Comparison of ENCODE assay signal across 10 mouse cellular contexts in the genomic region with DNA sequence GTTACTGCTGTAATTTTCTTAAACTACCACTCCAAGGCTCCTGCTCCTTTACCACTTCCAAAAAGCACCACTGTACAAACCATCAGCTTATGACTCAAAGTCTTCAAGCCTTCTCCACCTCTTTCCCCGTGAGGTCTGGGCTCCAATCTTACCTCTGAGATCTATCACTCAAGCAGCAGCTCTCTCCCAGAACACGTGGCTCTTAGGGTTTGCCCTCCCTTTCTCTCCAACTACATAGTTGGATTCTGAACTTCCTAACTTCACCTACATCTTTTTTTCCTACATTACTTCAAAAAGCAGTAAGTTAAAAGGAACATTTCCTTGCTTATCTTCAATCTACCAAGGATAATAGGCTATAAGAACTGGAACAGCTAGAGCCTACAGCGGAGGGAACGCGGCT. TPM values are rescaled to one million over a fixed set of nuclear protein-coding genes. Genes with fewer than 3 reads are reported as not detected.
"Had no signal": no experiment of that assay in that cellular context is flagged by ENCODE, and none has a peak within 500 bp of the region (broad histone marks: within the 10 kb centered on the region; RNA-seq: fewer than 3 reads in every experiment).

No protein-coding gene starts in this region.

- H3K27ac ChIP-seq: midbrain, embryonic 12.5 days; stomach, embryonic 15.5 days had no signal

- H3K4me3 ChIP-seq: midbrain, embryonic 12.5 days; stomach, embryonic 15.5 days had no signal

- ATAC-seq: intestine, embryonic 16.5 days had no signal

- DNase-seq: kidney, adult 2 months; kidney, postnatal 25 days; layer of hippocampus, postnatal 36 days; thymus, adult 2 months; thymus, postnatal 25 days had no signal

- H3K9me3 ChIP-seq: midbrain, embryonic 12.5 days; stomach, embryonic 15.5 days had no signal

- H3K27me3 ChIP-seq: midbrain, embryonic 12.5 days; stomach, embryonic 15.5 days had no signal

- H3K4me2 ChIP-seq: lung, embryonic 14.5 days; midbrain, embryonic 12.5 days; stomach, embryonic 15.5 days had no signal

- H3K9ac ChIP-seq: lung, embryonic 14.5 days; midbrain, embryonic 12.5 days; stomach, embryonic 15.5 days had no signal

- H3K36me3 ChIP-seq: midbrain, embryonic 12.5 days; stomach, embryonic 15.5 days had no signal

RNA-seq across cellular contexts. Expression of a gene that starts 26.2 kb away (rescaled TPM):
- polyA plus RNA-seq: kidney, adult 2 months; spleen, adult 2 months; thymus, adult 2 months had no signal
